Mouse (Mus musculus): ENCODE measurements at regions not wholly inside any gene's neighbourhood (a gene's known extent, or its start where the extent isn't known, plus 50 kb on each side); places are given as distances from the start of the nearest gene placed in this dataset.

- 35% methylated on average over 8 of the region's 8 CpGs for WGBS
- no peak overlapping the region for H3K27ac ChIP-seq (ENCODE audit: control insufficient read depth, insufficient read depth, low read depth, low read length, poor library complexity)
- TF ChIP-seq POLR2A (IDR thresholded peaks at IDR 0.05; ENCODE audit: borderline replicate concordance, control insufficient read depth, low read depth, low read length), result no peak
- no peak overlapping the region for H3K4me3 ChIP-seq (replicated peaks; ENCODE audit: control insufficient read depth, low read depth, low read length)
- no peaks in the 10 kb centered on the region for H3K4me1 ChIP-seq (ENCODE audit: control insufficient read depth, insufficient read depth, low read length)
Measured at GRCm38 (mm10) chr1:190027536-190027935, 105.4 kb upstream of the Smyd2 start.

DNA sequence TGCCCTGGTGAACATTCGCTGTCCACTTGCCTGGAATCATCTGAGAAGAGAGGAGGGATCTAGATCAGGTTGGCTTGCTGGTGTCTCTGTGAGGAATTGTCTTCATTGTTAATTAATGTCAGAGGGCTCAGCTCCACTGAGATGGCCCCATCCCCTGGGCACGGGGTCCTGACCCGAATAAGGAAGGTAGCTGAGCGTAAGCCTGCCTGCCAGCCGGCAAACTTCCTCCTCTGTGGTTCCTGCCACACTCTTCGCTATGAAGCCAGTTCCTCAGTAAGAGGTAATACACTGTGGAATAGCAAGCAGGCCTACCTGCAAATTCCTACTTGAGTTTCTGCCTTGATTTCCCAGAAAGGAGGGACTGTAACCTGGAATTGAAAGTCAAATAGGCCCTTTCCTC, 87.3 kb upstream of the Smyd2 start:
- 16% methylated on average over 6 of the region's 6 CpGs for WGBS
- no peaks in the 10 kb centered on the region for H3K4me1 ChIP-seq (ENCODE audit: control insufficient read depth, insufficient read depth, low read length)
- H3K4me3 ChIP-seq (replicated peaks; ENCODE audit: control insufficient read depth, low read depth, low read length), result no peak overlapping the region
- H3K27ac ChIP-seq (ENCODE audit: control insufficient read depth, insufficient read depth, low read depth, low read length, poor library complexity), result no peak overlapping the region
- TF ChIP-seq POLR2A (IDR thresholded peaks at IDR 0.05; ENCODE audit: borderline replicate concordance, control insufficient read depth, low read depth, low read length), result no peak
- TF ChIP-seq CTCF (IDR thresholded peaks at IDR 0.05; ENCODE audit: control insufficient read depth, insufficient read depth, low read length), result no peak

- no peak for TF ChIP-seq POLR2A (IDR thresholded peaks at IDR 0.05; ENCODE audit: borderline replicate concordance, control insufficient read depth, low read depth, low read length)
- no peak for TF ChIP-seq CTCF (IDR thresholded peaks at IDR 0.05; ENCODE audit: control insufficient read depth, insufficient read depth, low read length)
- Histone ChIP-seq H3K4me3 (replicated peaks; ENCODE audit: control insufficient read depth, low read depth, low read length) (no peak overlapping the region), H3K27ac (ENCODE audit: control insufficient read depth, insufficient read depth, low read depth, low read length, poor library complexity) (no peak overlapping the region), H3K4me1 (ENCODE audit: control insufficient read depth, insufficient read depth, low read length) (no peaks in the 10 kb centered on the region)
- 73% methylated on average over 7 of the region's 7 CpGs for WGBS
Measured at GRCm38 (mm10) chr1:190007271-190007670, 85.1 kb upstream of the Smyd2 start.

GRCm38 (mm10) chr1:190001084-190001483, 78.9 kb upstream of the Smyd2 start:
- TF ChIP-seq POLR2A (IDR thresholded peaks at IDR 0.05; ENCODE audit: borderline replicate concordance, control insufficient read depth, low read depth, low read length) (no peak), CTCF (IDR thresholded peaks at IDR 0.05; ENCODE audit: control insufficient read depth, insufficient read depth, low read length) (no peak)
- H3K27ac ChIP-seq (ENCODE audit: control insufficient read depth, insufficient read depth, low read depth, low read length, poor library complexity), result no peak overlapping the region
- H3K4me3 ChIP-seq (replicated peaks; ENCODE audit: control insufficient read depth, low read depth, low read length), result no peak overlapping the region
- H3K4me1 ChIP-seq (ENCODE audit: control insufficient read depth, insufficient read depth, low read length), result no peaks in the 10 kb centered on the region
- 79% methylated on average over 4 of the region's 4 CpGs for whole genome bisulfite sequencing

- no peak overlapping the region for H3K27ac ChIP-seq (ENCODE audit: control insufficient read depth, insufficient read depth, low read depth, low read length, poor library complexity)
- WGBS, result 39% methylated on average over 5 of the region's 5 CpGs
- TF ChIP-seq POLR2A (IDR thresholded peaks at IDR 0.05; ENCODE audit: borderline replicate concordance, control insufficient read depth, low read depth, low read length), result no peak
- no peak for TF ChIP-seq CTCF (IDR thresholded peaks at IDR 0.05; ENCODE audit: control insufficient read depth, insufficient read depth, low read length)
Measured at GRCm38 (mm10) chr1:189993706-189994105, 71.5 kb upstream of the Smyd2 start.

GRCm38 (mm10) chr1:189993221-189993620, 71.1 kb upstream of the Smyd2 start:
- 75% methylated on average over 3 of the region's 3 CpGs for WGBS
- Histone ChIP-seq H3K4me1 (ENCODE audit: control insufficient read depth, insufficient read depth, low read length) (no peaks in the 10 kb centered on the region), H3K27ac (ENCODE audit: control insufficient read depth, insufficient read depth, low read depth, low read length, poor library complexity) (no peak overlapping the region), H3K4me3 (replicated peaks; ENCODE audit: control insufficient read depth, low read depth, low read length) (no peak overlapping the region)
- no peak for TF ChIP-seq POLR2A (IDR thresholded peaks at IDR 0.05; ENCODE audit: borderline replicate concordance, control insufficient read depth, low read depth, low read length)
- no peak for TF ChIP-seq CTCF (IDR thresholded peaks at IDR 0.05; ENCODE audit: control insufficient read depth, insufficient read depth, low read length)

More at GRCm38 (mm10) chr1:189993706-189994105, 71.5 kb upstream of the Smyd2 start:
- Histone ChIP-seq H3K4me1 (ENCODE audit: control insufficient read depth, insufficient read depth, low read length) (no peaks in the 10 kb centered on the region), H3K4me3 (replicated peaks; ENCODE audit: control insufficient read depth, low read depth, low read length) (no peak overlapping the region)

DNA sequence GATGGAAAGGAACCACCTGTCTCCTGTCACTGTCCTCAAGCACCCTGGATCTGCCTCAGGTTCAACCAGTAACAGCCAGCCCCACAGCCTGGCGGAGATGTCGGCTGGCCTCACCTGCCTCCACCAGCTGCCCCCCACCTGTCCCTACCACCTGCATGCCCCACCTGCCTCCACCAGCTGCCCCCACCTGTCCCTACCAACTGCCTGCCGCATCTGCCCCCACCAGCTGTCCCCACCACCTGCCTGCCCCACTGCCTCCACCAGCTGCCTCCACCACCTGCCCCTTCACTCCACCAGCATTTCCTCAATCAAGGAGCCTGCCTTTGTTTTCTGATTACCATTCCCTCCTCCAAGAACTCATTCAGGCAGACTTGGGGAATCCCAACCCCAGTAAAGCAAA, 68.9 kb upstream of the Smyd2 start:
- TF ChIP-seq CTCF (IDR thresholded peaks at IDR 0.05; ENCODE audit: control insufficient read depth, insufficient read depth, low read length), result no peak
- no peak for TF ChIP-seq POLR2A (IDR thresholded peaks at IDR 0.05; ENCODE audit: borderline replicate concordance, control insufficient read depth, low read depth, low read length)
- Histone ChIP-seq H3K4me1 (ENCODE audit: control insufficient read depth, insufficient read depth, low read length) (no peaks in the 10 kb centered on the region), H3K4me3 (replicated peaks; ENCODE audit: control insufficient read depth, low read depth, low read length) (no peak overlapping the region), H3K27ac (ENCODE audit: control insufficient read depth, insufficient read depth, low read depth, low read length, poor library complexity) (no peak overlapping the region)
- 81% methylated on average over 3 of the region's 3 CpGs for WGBS

DNA sequence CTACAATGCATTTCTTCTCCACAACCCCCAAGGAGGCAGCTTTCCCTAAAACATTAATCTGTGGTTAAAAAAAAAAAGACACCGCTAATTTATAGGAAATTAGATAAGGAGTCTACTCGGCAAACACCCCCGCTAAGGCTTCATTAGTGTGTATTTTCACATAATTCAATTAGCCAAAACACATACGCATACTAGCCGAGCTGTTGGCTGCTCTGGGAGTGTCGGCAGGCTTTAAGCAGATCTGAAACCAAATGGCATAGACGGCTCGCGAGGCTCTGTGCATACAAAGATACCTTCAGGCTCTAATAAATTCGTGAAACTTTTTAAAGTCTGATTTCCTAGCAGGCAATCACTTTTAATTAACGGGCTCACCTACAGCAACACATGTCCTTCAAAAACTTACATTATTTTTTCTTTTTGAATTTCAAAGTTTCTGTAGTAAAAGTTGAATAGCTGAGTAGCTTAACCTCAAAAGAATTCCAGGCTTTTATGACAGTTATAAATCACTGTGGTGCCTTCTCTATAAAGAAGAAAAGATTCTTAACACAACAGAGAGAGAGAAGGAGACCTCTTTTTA, 68.0 kb upstream of the Smyd2 start:
- H3K4me1 ChIP-seq (ENCODE audit: control insufficient read depth, insufficient read depth, low read length), result no peaks in the 10 kb centered on the region
- no peak overlapping the region for H3K4me3 ChIP-seq (replicated peaks; ENCODE audit: control insufficient read depth, low read depth, low read length)
- WGBS, result 23% methylated on average over 11 of the region's 11 CpGs
- no peak overlapping the region for H3K27ac ChIP-seq (ENCODE audit: control insufficient read depth, insufficient read depth, low read depth, low read length, poor library complexity)
- TF ChIP-seq CTCF (IDR thresholded peaks at IDR 0.05; ENCODE audit: control insufficient read depth, insufficient read depth, low read length) (no peak), POLR2A (IDR thresholded peaks at IDR 0.05; ENCODE audit: borderline replicate concordance, control insufficient read depth, low read depth, low read length) (no peak)

- Histone ChIP-seq H3K27ac (ENCODE audit: control insufficient read depth, insufficient read depth, low read depth, low read length, poor library complexity) (no peak overlapping the region), H3K4me1 (ENCODE audit: control insufficient read depth, insufficient read depth, low read length) (no peaks in the 10 kb centered on the region), H3K4me3 (replicated peaks; ENCODE audit: control insufficient read depth, low read depth, low read length) (no peak overlapping the region)
- WGBS, result 31% methylated on average over 14 of the region's 14 CpGs
- TF ChIP-seq CTCF (IDR thresholded peaks at IDR 0.05; ENCODE audit: control insufficient read depth, insufficient read depth, low read length) (no peak), POLR2A (IDR thresholded peaks at IDR 0.05; ENCODE audit: borderline replicate concordance, control insufficient read depth, low read depth, low read length) (no peak)
Measured at GRCm38 (mm10) chr1:189989376-189989775, 67.2 kb upstream of the Smyd2 start.

All from bone marrow, adult 2 months (tissue).